Mouse (Mus musculus) layer of hippocampus, adult 2 months (tissue): ENCODE data around the gene Pfdn5. TPM values are rescaled to one million over a fixed set of nuclear protein-coding genes. Genes with fewer than 3 reads are reported as not detected.
"Not testable (repeated sequence)": the region's sequence is repeated elsewhere in the genome, so short reads cannot be mapped to it uniquely, and the experiment has no call there.

Experiments
- DNase-seq, 2 experiments: peaks; one replicate each; pipeline ENCODE4 v3.0.0; 2022; ENCODE audit warnings: low spot score in 2 of 2
- H3K27ac ChIP-seq: fragments of 200-600 bp; 2 replicates; pipeline ENCODE4 v1.8.1; 2022
- H3K4me3 ChIP-seq: fragments of 200-600 bp; 2 replicates; pipeline ENCODE4 v1.8.1; 2022; ENCODE audit warnings: mild to moderate bottlenecking
- CTCF ChIP-seq: fragments of 200-600 bp; conservative IDR thresholded peaks from 2 replicates; pipeline ENCODE4 v1.8.1; 2022; ENCODE audit warnings: antibody characterized with exemption, mild to moderate bottlenecking, moderate library complexity
- total RNA-seq, 2 experiments: library from RNA; stranded (reverse); gene quantifications; 2 replicates each; pipeline ENCODE4 v1.2.3; 2021

Pfdn5 gene
- total RNA-seq, 2 experiments from 2014 or later, result 433 to 437 TPM

DNA sequence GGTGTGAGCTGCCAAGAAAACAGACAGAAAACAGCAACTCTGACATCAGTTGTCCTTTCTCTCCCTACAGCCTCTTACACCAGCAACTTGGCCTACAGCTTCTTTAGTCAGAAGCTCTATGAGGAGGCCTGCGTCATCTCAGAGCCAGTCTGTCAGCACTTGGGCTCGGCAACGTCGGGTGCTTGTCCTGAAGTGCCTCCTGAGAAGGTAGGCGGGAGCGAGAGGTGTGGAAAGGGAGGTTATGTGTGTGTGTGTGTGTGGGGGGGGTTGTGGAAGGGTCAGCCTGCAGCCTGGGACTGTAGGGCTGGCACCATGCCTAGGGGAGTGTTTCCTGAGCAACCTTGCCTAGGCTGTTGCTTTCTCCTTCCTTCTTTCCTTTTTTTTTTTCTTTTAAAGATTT is 23.4 kb upstream of the Pfdn5 start:
- TF ChIP-seq CTCF, result no peak
- H3K27ac ChIP-seq, result no peak overlapping the region
- H3K4me3 ChIP-seq, result no peak overlapping the region
- DNase-seq, result no peak

DNA sequence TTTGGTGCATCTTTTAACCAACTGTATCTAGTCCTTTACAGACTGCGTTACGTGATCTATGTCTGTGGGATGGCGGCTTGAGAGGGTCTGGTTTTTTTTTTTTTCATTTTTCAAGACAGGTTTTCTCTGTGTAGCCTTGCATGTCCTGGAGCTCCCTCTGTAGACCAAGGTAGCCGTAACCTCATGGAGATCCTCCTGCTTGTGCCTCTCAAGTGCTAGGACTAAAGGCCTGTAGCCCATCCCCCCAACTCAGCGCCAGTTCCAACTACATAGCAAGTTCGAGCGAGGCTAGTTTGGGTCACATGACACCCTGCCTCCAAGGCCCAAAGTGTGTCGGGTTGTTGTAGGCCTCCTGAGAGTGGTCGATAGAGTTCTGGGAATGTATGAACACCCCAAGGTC is 17.2 kb upstream of the Pfdn5 start:
- no peak for DNase-seq
- no peak overlapping the region for H3K4me3 ChIP-seq
- no peak for TF ChIP-seq CTCF
- H3K27ac ChIP-seq, result no peak overlapping the region

DNA sequence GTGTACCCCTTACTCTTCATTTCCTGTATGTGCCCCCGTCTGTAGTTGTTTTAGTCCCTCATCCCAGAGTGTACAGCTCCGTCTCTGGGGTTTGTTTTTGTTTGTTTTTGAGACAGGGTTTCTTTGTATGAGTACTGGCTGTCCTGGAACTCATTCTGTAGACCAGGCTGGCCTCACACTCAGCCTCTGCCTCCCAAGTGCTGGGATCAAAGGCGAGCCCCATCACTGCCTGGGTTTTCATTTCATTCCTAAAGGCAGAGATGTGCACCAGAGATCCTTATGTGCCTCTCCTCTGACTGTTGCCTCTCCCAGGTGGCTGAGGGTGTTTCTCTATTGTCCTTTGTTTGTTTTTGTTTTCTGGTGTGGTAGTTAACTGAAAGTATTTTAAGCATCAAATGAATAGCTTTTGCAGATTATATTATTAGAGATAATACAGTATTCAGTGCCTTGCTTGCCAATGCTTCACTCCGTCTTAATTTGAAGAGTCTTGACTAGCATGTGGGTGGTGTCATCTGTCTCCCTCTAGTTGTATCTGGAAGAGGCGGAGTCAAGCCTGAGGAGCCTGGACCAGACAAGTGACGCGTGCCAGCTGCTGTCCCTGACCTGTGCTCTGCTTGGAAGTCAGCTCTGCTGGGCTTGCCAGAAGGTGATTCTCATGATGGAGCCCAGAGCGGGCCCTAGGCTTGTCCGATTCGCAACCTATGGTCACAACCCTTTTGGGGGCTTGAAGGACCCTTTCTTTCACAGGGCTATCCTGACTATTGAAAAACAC is 15.7 kb upstream of the Pfdn5 start:
- DNase-seq, result peak in 1 of 2 experiments; percentile 46
- no peak for TF ChIP-seq CTCF
- no peak overlapping the region; the same call in 1 of the 2 replicates for H3K27ac ChIP-seq
- H3K4me3 ChIP-seq, result no peak overlapping the region

DNA sequence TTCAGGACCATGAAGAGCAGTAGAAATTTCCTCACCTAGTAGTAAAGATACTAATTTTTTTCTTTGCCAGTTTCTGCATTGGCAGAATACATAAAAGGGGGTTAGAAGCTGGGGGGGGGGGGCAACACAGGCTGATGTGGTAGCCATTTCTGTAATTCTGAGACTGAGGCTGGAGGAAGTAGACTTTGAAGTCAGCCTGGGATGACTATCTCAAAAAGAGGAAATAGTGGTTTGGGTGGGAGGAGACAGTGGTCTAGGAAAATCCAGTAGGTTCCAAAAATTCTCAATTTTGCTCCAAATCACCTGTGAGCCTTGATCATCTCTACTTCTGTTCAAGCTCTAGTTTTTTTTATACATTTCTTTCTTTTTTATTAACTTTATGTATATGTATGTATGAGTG is 14.4 kb upstream of the Pfdn5 start:
- Histone ChIP-seq H3K27ac (no peak overlapping the region), H3K4me3 (no peak overlapping the region)
- DNase-seq, result no peak
- TF ChIP-seq CTCF, result no peak

DNA sequence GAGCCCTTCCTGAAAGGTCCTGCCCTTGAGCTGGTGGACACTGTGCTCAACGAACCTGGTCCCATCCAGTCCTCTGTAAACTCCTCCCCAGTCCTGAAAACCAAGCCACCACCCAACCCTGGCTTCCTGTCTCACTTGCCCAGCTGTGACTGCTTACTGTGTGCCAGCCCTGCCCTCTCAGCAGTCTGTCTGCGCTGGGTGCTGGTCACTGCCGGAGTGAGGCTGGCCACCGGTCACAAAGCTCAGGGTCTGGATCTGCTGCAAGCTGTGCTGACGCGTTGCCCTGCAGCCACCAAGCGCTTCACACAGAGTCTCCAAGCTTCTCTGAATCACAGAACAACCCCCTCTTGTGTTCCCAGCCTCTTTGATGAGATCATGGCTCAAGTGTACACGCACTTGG is 10.6 kb upstream of the Pfdn5 start:
- peak overlapping the region; percentile 28; the same call in 1 of the 2 replicates for H3K27ac ChIP-seq
- no peak for TF ChIP-seq CTCF
- no peak overlapping the region for H3K4me3 ChIP-seq
- DNase-seq, result no peak

DNA sequence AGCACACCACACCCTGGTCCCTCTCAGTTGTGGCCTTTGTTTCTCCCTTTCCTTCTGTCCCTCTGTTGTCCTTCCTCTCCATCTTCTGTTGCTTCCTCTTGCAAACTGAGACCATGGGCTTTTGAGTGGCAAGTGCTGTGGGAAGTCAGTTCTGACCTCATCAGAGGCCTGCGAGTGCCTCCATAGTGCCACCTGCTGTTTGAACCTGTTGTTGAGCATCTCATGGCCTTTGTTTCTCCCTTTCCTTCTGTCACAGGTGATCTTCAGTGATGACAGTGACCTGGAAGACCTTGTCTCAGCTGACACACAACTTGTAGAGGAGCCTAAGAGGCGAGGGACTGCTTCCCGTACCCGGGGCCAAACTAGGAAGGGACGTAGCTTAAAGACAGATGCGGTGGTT is 9.7 kb upstream of the Pfdn5 start:
- H3K27ac ChIP-seq, result 0 out of 2 replicates have a peak overlapping the region, but pooled peaks have one; percentile 28
- no peak overlapping the region for H3K4me3 ChIP-seq
- DNase-seq, result peak; percentile 49 to 73
- peak; percentile 89 for TF ChIP-seq CTCF

DNA sequence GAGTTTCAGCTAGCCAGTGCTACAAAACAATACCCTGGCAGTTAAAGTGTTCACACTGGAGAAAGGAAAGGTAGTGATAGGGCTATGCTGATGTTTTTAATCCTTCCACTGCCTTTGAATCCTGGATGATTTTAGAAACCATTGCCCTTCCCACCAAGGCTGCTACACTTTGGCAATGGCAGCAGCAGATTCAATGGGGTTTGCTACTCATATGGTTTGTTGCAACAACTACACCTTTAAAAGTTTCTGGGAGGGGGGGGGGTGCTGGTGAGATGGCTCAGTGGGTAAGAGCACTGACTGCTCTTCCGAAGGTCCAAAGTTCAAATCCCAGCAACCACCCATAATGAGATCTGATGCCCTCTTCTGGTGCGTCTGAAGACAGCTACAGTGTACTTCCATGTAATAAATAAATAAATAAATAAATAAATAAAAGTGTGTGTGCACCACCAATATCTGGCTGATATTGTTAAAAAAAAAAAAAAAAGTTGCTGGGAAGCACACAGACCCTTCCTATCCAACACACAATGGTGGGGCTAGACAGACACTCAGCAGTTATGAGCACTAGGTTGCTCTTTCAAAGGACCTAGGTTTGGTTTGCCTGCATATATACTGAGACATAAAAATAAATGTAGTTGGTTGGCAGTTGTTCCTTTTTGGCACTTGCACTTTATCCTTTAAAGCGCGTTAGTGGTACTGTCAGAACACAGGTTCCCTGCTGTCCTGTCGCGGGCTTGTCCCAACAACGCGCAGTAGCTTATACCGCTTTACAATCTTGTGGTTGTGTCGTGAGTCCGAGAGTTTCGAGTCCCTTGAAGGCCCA is 1.1 kb upstream of the Pfdn5 start:
- peak overlapping the region; percentile 43 for H3K4me3 ChIP-seq
- no peak for DNase-seq
- peak; percentile 47 for TF ChIP-seq CTCF
- peak overlapping the region; percentile 77 for H3K27ac ChIP-seq

DNA sequence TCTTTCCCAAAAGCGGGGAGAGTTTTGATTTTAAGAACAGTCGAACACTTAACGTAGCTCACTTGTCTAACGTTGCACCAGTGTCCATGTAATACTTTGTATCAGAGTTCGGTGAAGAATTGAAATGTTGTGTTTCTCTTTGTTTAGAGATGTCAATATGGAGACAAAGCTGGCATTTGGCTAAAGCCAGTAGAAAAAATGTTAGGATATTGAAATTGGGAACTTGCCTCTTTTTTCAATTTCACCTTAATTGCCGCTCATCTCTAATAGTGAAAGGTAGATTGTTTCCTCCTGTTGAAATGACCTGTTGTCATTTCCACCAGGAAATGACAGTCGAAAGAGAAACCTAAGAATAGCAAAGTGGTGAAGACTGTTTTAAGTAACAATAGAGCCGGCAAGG is 976 bp downstream of the Pfdn5 start:
- H3K4me3 ChIP-seq, result peak overlapping the region; percentile 71
- no peak for DNase-seq
- peak overlapping the region; percentile 87; the same call in 1 of the 2 replicates for H3K27ac ChIP-seq
- TF ChIP-seq CTCF, result no peak

DNA sequence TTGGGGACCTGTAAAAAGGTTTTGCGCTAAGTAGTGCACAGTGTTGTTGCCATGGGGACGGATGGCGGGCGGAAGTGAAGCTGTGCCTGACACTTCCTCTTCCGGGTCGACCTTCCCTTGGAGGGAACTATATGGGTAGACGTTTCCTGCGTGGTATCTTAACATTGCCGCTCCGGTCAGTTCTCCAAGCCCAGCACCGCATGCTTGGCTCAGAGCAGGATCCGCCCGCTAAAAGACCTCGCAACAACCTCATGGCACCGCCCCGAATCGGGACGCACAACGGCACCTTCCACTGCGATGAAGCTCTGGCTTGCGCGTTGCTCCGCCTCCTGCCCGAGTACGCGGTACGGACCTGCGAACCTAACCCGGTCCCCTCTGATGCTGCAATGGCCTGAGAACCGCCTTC is 5.7 kb downstream of the Pfdn5 start, which contains the start of gene Myg1:
Gene Myg1, plus strand, starts transcription at position 100 of the 406 bp plus-strand sequence.
- peak within 1 kb of the TSS; percentile 64 for H3K4me3 ChIP-seq
- TF ChIP-seq CTCF, result no peak
- H3K27ac ChIP-seq, result peak within 1 kb of the TSS; percentile 83

DNA sequence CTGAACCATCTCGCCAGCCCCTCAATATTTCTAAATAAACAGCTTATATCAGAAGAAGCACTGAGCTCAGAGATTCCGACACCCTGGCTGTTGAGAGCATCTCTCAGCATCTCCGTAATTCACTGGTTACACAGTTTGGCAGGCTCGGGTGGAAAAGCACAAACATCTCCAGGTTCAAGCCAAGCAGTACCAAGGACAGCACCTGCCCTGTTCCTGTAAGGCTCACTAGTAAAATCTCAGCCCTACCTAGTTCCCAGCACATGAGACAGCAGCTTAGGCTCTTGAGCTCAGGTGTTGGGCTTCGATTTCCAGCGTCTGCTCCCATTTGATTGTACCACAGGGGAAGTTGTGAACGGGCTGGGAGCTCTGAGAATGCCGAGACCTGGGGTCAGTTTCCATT is 9.3 kb downstream of the Pfdn5 start:
- no peak overlapping the region for H3K4me3 ChIP-seq
- no peak overlapping the region for H3K27ac ChIP-seq
- no peak for TF ChIP-seq CTCF
- no peak for DNase-seq

More for the DNA sequence above, 5.7 kb downstream of the Pfdn5 start, which contains the start of gene Myg1:
- peak; percentile 85 to 89 for DNase-seq

DNA sequence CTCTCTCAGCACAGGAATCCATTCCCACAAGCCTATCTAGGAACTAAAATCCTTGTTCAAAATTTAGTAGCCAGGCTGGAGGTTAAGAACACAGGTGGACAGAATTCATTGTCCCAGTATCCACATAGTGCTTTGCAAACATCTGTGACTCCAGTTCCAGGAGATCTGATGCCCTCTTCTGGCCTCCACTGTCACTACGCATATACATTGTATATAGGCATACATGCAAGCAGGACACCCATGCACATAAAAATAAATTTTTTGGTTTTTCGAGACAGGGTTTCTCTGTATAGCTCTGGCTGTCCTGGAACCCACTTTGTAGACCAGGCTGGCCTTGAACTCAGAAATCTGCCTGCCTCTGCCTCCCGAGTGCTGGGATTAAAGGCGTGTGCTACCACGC is 10.0 kb downstream of the Pfdn5 start:
- DNase-seq, H3K4me3 ChIP-seq, H3K27ac ChIP-seq: not testable (repeated sequence)
- TF ChIP-seq CTCF, result peak; percentile 55

DNA sequence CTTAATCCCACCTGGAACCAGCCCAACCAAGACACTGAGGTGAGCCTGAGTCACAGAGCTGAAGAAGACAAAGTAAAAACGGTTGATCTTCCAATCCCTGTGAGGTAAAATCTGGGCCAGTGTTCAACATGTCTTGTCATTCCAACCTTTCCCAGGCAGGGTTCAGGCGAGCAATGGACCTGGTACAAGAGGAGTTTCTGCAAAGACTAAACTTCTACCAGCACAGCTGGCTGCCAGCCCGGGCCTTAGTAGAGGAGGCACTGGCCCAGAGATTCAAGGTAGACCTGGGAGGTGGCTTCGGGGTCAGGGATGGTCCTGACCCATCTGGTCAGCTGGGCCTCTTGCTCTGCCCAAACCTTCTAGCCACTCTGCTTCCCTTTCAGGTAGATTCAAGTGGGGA is 11.0 kb downstream of the Pfdn5 start:
- Histone ChIP-seq H3K27ac (no peak overlapping the region), H3K4me3 (no peak overlapping the region)
- no peak for DNase-seq
- no peak for TF ChIP-seq CTCF

DNA sequence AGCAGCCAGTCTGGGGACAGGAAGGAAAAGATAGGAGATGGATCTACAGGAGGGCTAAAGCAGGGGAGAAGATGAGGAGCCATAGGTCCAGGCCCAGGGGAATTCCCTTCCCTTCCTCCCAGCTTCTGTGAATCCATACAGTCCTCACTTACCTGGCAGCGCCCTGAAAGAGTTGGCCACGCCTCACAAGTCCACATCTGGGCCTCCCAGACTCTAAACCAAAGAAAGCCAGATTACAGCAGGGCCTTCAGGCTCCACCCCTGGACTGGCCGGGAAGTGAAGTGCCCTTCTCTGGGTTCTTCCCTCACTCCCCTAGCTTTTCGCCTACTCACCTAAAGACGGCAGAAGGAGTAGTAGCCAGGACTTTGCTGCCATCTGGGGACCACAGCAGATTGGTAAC is 13.7 kb downstream of the Pfdn5 start:
- DNase-seq, result no peak
- TF ChIP-seq CTCF, result no peak
- no peak overlapping the region for H3K4me3 ChIP-seq

More for the DNA sequence above, 13.7 kb downstream of the Pfdn5 start:
- H3K27ac ChIP-seq, result no peak overlapping the region
